Mouse (Mus musculus): ENCODE data around the gene Mgat5. TPM values are rescaled to one million over a fixed set of nuclear protein-coding genes. Genes with fewer than 3 reads are reported as not detected.

Gene Mgat5
- polyA plus RNA-seq, 1 experiment, result 30.5 TPM

GRCm38 (mm10) chr1:127470175-127470574 lies 265.4 kb downstream of the Mgat5 start:
- Histone ChIP-seq H3K4me3 (replicated peaks; ENCODE audit: insufficient read depth, low read depth, low read length) (no peak overlapping the region), H3K4me1 (ENCODE audit: control insufficient read depth, insufficient read depth, low read length) (no peaks in the 10 kb centered on the region), H3K27me3 (ENCODE audit: control insufficient read depth, insufficient read depth, low read length) (no peaks in the 10 kb centered on the region), H3K27ac (ENCODE audit: insufficient read depth, low read length) (no peak overlapping the region)
- DNase-seq, result no peak
- TF ChIP-seq POLR2A (IDR thresholded peaks at IDR 0.05; ENCODE audit: borderline replicate concordance, insufficient read depth, low read length), result no peak
- TF ChIP-seq CTCF (IDR thresholded peaks at IDR 0.05; ENCODE audit: borderline replicate concordance, insufficient read depth, low read depth, low read length), result no peak
- 89% methylated on average over 4 of the region's 4 CpGs for WGBS

DNA sequence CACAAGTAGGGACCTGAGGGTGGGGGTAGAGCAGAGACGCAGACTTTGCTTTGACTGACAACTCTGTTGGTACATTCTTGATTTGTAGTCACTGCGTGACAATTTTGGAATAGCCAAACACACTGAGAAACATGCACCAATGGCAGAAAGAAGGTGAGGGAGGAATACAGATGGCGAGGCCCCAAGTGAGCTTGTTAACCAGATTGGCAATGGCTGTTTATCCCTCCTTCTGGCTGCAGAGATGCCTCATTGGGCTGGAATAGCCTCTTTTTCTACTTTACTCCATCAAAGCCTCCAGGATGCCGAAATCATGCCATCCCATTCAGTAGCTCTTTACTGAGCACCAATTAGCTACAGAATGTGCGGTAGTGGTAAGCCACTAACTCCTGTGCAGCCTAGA lies 270.9 kb downstream of the Mgat5 start:
- H3K4me3 ChIP-seq (replicated peaks; ENCODE audit: insufficient read depth, low read depth, low read length), result no peak overlapping the region
- no peaks in the 10 kb centered on the region for H3K27me3 ChIP-seq (ENCODE audit: control insufficient read depth, insufficient read depth, low read length)
- no peak for TF ChIP-seq CTCF (IDR thresholded peaks at IDR 0.05; ENCODE audit: borderline replicate concordance, insufficient read depth, low read depth, low read length)
- no peak for TF ChIP-seq POLR2A (IDR thresholded peaks at IDR 0.05; ENCODE audit: borderline replicate concordance, insufficient read depth, low read length)
- no peaks in the 10 kb centered on the region for H3K4me1 ChIP-seq (ENCODE audit: control insufficient read depth, insufficient read depth, low read length)
- WGBS, result 68% methylated on average over 5 of the region's 5 CpGs
- H3K27ac ChIP-seq (ENCODE audit: insufficient read depth, low read length), result no peak overlapping the region; the same call in 1 of the 2 replicates
- DNase-seq, result no peak

DNA sequence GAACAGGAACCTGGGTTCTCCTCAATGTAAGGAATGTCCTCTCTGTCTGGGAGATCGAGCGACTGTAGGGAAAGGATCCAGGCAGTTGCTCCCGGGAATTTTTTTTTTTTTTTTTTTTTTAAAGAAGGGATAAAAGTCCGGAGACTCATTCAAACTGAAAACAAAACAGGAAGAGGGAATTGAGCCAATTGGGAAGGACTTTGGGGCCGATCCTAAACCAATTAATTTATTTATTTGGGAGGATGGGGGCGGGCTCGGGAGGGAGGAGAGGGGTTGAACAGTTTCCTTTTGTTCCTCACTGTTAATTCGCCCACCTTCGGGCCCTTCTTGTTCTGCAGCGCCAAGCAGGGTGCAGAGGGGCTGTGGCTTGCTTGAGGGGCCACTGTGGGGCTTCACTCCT lies 278.1 kb downstream of the Mgat5 start:
- TF ChIP-seq CTCF (IDR thresholded peaks at IDR 0.05; ENCODE audit: borderline replicate concordance, insufficient read depth, low read depth, low read length), result no peak
- TF ChIP-seq POLR2A (IDR thresholded peaks at IDR 0.05; ENCODE audit: borderline replicate concordance, insufficient read depth, low read length), result no peak
- Histone ChIP-seq H3K27me3 (ENCODE audit: control insufficient read depth, insufficient read depth, low read length) (no peaks in the 10 kb centered on the region), H3K4me1 (ENCODE audit: control insufficient read depth, insufficient read depth, low read length) (no peaks in the 10 kb centered on the region), H3K4me3 (replicated peaks; ENCODE audit: insufficient read depth, low read depth, low read length) (no peak overlapping the region), H3K27ac (ENCODE audit: insufficient read depth, low read length) (no peak overlapping the region)
- DNase-seq, result no peak
- WGBS, result 68% methylated on average over 10 of the region's 10 CpGs

GRCm38 (mm10) chr1:127484188-127484587 lies 279.4 kb downstream of the Mgat5 start:
- no peak overlapping the region for H3K4me3 ChIP-seq (replicated peaks; ENCODE audit: insufficient read depth, low read depth, low read length)
- no peaks in the 10 kb centered on the region for H3K4me1 ChIP-seq (ENCODE audit: control insufficient read depth, insufficient read depth, low read length)
- H3K27me3 ChIP-seq (ENCODE audit: control insufficient read depth, insufficient read depth, low read length), result no peaks in the 10 kb centered on the region
- TF ChIP-seq CTCF (IDR thresholded peaks at IDR 0.05; ENCODE audit: borderline replicate concordance, insufficient read depth, low read depth, low read length) (no peak), POLR2A (IDR thresholded peaks at IDR 0.05; ENCODE audit: borderline replicate concordance, insufficient read depth, low read length) (no peak)
- no peak overlapping the region for H3K27ac ChIP-seq (ENCODE audit: insufficient read depth, low read length)
- DNase-seq, result no peak
- 92% methylated on average over 8 of the region's 8 CpGs for WGBS

- 32% methylated on average over 7 of the region's 7 CpGs for WGBS
- H3K27ac ChIP-seq (ENCODE audit: insufficient read depth, low read length), result no peak overlapping the region
- peak; percentile 58 to 74 for DNase-seq
- no peaks in the 10 kb centered on the region for H3K4me1 ChIP-seq (ENCODE audit: control insufficient read depth, insufficient read depth, low read length)
- TF ChIP-seq CTCF (IDR thresholded peaks at IDR 0.05; ENCODE audit: borderline replicate concordance, insufficient read depth, low read depth, low read length) (peak; percentile 76), POLR2A (IDR thresholded peaks at IDR 0.05; ENCODE audit: borderline replicate concordance, insufficient read depth, low read length) (no peak)
- H3K4me3 ChIP-seq (replicated peaks; ENCODE audit: insufficient read depth, low read depth, low read length), result no peak overlapping the region
- no peaks in the 10 kb centered on the region for H3K27me3 ChIP-seq (ENCODE audit: control insufficient read depth, insufficient read depth, low read length)
Measured at GRCm38 (mm10) chr1:127484826-127485225, 280.0 kb downstream of the Mgat5 start.

- no peak overlapping the region for H3K4me3 ChIP-seq (replicated peaks; ENCODE audit: insufficient read depth, low read depth, low read length)
Measured at GRCm38 (mm10) chr1:127487161-127487560, 282.3 kb downstream of the Mgat5 start.

GRCm38 (mm10) chr1:127496737-127497543 lies 292.1 kb downstream of the Mgat5 start:
- H3K27ac ChIP-seq (ENCODE audit: insufficient read depth, low read length), result no peak overlapping the region
- H3K4me3 ChIP-seq (replicated peaks; ENCODE audit: insufficient read depth, low read depth, low read length), result no peak overlapping the region
- no peaks in the 10 kb centered on the region for H3K27me3 ChIP-seq (ENCODE audit: control insufficient read depth, insufficient read depth, low read length)
- H3K4me1 ChIP-seq (ENCODE audit: control insufficient read depth, insufficient read depth, low read length), result peaks cover 6% of the 10 kb centered on the region; the same call in 1 of the 2 replicates
- TF ChIP-seq CTCF (IDR thresholded peaks at IDR 0.05; ENCODE audit: borderline replicate concordance, insufficient read depth, low read depth, low read length), result peak; percentile 100
- TF ChIP-seq POLR2A (IDR thresholded peaks at IDR 0.05; ENCODE audit: borderline replicate concordance, insufficient read depth, low read length), result no peak
- WGBS, result 10% methylated on average over 9 of the region's 9 CpGs
- peak; percentile 76 to 81 for DNase-seq

More at GRCm38 (mm10) chr1:127487161-127487560, 282.3 kb downstream of the Mgat5 start:
- Histone ChIP-seq H3K4me1 (ENCODE audit: control insufficient read depth, insufficient read depth, low read length) (0 out of 2 replicates have a peak, but pooled peaks cover 2% of the 10 kb centered on the region), H3K27ac (ENCODE audit: insufficient read depth, low read length) (no peak overlapping the region), H3K27me3 (ENCODE audit: control insufficient read depth, insufficient read depth, low read length) (no peaks in the 10 kb centered on the region)
- DNase-seq, result no peak
- WGBS, result 85% methylated on average over 4 of the region's 4 CpGs
- TF ChIP-seq POLR2A (IDR thresholded peaks at IDR 0.05; ENCODE audit: borderline replicate concordance, insufficient read depth, low read length) (no peak), CTCF (IDR thresholded peaks at IDR 0.05; ENCODE audit: borderline replicate concordance, insufficient read depth, low read depth, low read length) (peak; percentile 44; the same call in 1 of the 2 replicates)

DNA sequence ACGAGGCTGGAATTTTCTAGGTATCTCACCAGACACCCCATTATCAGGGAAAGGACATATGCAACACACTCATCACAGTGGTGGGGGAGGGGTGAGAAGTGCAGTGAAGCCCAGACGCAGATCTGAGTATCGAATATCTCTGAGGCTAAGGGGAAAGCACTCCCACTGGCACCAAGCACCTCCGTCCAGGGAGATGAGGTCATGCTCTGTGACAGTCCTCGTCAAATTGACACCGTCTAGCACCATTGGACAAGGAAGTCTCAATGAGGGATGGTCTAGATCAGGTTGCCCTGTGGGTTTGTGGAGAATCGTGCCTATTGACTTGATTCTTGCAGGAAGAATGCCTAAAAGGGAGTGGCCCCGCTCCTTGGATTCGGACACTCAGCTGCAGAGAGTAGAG lies 293.9 kb downstream of the Mgat5 start:
- Histone ChIP-seq H3K27me3 (ENCODE audit: control insufficient read depth, insufficient read depth, low read length) (no peaks in the 10 kb centered on the region), H3K27ac (ENCODE audit: insufficient read depth, low read length) (no peak overlapping the region), H3K4me3 (replicated peaks; ENCODE audit: insufficient read depth, low read depth, low read length) (no peak overlapping the region), H3K4me1 (ENCODE audit: control insufficient read depth, insufficient read depth, low read length) (peaks cover 6% of the 10 kb centered on the region; the same call in 1 of the 2 replicates)
- no peak for TF ChIP-seq CTCF (IDR thresholded peaks at IDR 0.05; ENCODE audit: borderline replicate concordance, insufficient read depth, low read depth, low read length)
- no peak for TF ChIP-seq POLR2A (IDR thresholded peaks at IDR 0.05; ENCODE audit: borderline replicate concordance, insufficient read depth, low read length)
- no peak for DNase-seq
- WGBS, result 56% methylated on average over 9 of the region's 9 CpGs
